Mouse (Mus musculus) brain, embryonic 18.5 days (tissue): ENCODE results near the gene Cerk.
"Not testable (repeated sequence)": the region's sequence is repeated elsewhere in the genome, so short reads cannot be mapped to it uniquely, and the experiment has no call there.

Source experiments
- DNase-seq: peaks from one replicate; pipeline ENCODE4 v3.0.0-alpha.2; 2012; ENCODE audit warnings: low read depth, low spot score

The Cerk gene

GRCm38 (mm10) chr15:86206385-86206784, 20.4 kb upstream of the Cerk start:
- DNase-seq, result no peak

GRCm38 (mm10) chr15:86205300-86205699, 19.4 kb upstream of the Cerk start:
- no peak for DNase-seq

GRCm38 (mm10) chr15:86203942-86204561, 18.1 kb upstream of the Cerk start:
- DNase-seq, result no peak

- no peak for DNase-seq
Measured at GRCm38 (mm10) chr15:86203292-86203793, 17.4 kb upstream of the Cerk start.

DNA sequence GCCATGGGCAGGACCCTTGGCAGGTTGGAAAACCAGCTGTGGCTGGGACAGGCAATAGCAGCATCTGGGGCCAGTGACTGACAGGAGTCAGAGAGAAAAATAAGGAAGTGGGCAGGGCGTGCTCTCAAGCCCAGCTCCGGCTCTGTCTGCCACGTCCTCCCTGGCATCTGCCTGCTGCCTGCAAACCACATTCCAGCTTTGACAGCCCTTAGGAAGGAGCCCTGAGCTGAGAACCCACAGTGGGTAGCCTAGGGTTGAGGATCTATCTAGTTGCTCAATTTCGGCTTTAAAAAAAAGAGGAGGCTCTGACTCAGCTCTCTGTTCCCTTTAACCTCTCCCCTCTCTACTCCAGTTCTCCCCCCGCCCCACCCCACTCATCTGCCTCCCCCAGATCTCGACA, 16.7 kb upstream of the Cerk start:
- no peak for DNase-seq

DNA sequence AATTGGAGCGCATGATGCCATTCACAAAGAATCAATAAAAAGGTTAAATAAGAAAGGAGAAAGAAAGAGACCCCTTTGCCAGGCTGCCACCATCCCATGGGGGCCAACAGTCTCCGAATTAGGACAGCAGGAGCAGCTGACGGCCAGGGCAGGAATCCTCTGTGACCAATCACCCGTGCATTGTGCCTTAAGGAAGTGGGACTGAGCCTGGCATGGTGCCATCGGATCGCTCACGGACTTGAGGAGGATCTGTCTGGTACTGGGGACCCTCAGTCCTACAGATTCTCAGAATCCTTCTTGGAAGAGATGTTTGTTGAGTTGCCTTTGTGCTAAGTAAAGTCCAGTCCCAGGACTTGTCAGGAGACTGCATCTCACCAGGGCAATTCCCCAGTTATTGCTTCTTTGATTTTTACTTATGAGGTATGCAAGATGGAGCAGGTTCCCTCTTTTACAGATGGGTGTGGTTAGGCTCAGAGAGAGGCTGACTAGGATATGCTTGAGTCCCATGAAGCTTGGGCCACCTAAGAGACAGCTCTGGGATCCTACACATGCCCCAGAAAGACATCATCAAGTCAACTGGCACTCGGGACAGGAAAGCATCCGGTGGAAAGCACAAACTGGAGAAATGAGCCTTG, 15.9 kb upstream of the Cerk start:
- DNase-seq, result no peak

GRCm38 (mm10) chr15:86201095-86201494, 15.2 kb upstream of the Cerk start:
- no peak for DNase-seq

- no peak for DNase-seq
Measured at GRCm38 (mm10) chr15:86200169-86200568, 14.2 kb upstream of the Cerk start.

GRCm38 (mm10) chr15:86199482-86199881, 13.5 kb upstream of the Cerk start:
- no peak for DNase-seq

GRCm38 (mm10) chr15:86199052-86199451, 13.1 kb upstream of the Cerk start:
- DNase-seq, result no peak

DNA sequence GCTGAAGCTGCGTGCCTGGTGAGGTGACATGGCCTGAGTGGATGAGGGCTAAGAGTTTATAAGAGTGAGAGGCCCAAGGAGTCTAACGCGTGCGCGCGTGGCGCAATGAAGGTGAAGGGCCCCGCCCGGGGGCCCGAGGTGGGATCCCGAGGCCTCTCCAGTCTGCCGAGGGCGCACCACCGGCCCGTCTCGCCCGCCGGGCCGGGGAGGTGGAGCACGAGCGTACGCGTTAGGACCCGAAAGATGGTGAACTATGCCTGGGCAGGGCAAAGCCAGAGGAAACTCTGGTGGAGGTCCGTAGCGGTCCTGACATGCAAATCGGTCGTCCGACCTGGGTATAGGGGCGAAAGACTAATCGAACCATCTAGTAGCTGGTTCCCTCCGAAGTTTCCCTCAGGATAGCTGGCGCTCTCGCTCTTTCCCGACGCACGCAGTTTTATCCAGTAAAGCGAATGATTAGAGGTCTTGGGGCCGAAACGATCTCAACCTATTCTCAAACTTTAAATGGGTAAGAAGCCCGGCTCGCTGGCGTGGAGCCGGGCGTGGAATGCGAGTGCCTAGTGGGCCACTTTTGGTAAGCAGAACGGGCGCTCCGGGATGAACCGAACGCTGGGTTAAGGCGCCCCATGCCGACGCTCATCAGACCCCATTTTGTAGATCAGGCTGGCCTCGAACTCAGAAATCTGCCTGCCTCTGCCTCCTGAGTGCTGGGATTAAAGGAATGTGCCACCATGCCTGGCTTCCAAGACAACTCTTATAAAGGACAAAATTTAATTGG, 8.9 kb upstream of the Cerk start:
- DNase-seq, result not testable (repeated sequence)

DNA sequence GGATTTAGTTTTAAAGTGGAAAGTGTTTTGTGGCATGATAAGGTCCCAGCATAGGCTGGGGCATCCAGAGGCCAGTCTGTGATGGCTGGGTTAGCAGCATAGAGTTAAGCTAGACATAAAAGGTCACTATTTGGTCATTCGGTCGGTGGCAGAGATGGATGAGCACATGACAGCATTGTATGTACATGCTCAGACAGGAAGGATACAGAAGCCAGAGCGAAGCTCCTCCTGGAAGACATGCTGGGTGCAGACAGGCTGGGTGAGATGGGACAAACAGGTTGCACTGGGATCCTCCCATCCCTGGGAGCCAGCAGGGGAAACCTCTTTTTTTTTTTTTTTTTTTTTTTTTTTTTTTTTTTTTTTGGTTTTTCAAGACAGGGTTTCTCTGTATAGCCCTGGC, 6.0 kb upstream of the Cerk start:
- no peak for DNase-seq

GRCm38 (mm10) chr15:86191505-86191904, 5.6 kb upstream of the Cerk start:
- no peak for DNase-seq

GRCm38 (mm10) chr15:86190387-86190786, 4.4 kb upstream of the Cerk start:
- no peak for DNase-seq

DNA sequence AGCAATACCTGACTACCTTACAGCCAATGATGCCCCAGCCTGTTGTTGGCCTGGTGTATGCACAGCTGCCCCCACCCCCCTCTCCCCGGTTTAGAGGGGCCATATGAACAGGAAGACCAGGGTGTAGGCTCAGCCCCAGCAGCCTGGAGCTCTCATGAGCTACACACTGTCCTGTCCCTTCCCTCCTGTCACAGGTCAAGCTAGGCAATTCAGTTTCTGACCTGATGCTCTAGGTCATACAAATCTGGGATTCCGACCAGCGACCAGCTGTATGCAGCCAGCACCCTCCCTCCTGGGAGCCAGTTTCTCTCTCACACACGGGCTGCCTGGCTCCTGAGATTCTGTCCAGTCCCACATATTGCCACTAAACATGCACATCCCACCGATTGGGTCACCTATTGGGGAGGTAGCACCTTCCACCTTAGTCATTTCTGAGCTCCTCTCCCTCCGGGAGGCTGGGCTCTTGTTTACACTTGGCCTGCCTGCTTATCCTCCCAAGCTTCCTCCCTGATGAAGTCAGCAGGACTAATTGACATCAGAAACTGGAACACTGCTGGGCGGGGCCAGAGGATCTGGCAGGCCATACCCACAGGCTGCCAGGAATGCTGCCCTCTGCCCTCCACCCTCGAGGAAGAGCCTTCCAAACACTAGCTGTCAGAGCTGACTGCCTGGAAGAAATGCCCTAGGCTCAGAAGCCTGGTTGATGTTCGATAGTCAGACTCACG, 3.0 kb upstream of the Cerk start:
- DNase-seq, result no peak

DNA sequence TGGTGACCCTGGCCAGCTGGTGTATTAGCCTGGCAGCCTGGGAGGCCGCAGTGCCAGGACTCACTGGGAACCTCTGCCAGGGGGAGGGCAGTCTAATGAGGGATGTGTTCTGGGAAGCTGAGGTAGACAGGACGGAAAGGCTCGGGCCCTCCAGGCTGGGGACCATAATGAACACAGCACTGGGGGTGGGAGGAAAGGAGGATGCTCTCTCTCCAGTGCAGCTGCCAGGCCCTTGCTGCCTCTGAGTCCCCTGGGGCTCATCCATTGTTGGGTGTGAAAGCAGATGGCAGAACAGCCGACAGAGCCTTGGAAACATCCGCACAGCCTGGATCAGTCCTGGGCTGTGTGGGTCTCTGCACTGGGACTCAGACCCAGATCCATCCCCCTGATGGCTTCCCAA, 2.2 kb upstream of the Cerk start:
- DNase-seq, result no peak

GRCm38 (mm10) chr15:86186686-86187085, 745 bp upstream of the Cerk start:
- no peak for DNase-seq

GRCm38 (mm10) chr15:86184851-86185688, 871 bp downstream of the Cerk start:
- no peak for DNase-seq

GRCm38 (mm10) chr15:86184071-86184470, 1.9 kb downstream of the Cerk start:
- no peak for DNase-seq

DNA sequence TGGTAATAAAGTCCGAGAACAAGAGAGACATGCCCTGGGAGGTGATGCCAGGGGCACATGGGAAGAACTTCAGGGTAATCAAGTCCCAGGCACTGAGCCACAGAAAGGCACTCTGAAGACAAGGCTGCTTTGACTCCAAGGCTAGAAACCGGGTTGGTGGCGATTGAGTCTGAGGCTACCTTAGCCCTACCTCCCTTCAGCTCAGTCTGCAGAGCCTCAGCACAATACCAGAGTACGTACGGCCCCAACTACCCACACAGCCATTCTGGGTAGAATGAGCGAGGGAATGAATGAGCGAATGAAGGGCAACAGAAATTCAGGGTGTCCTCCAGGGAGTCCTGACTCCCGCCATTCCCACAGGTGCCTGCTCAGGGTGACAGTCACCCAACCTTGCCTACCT, 2.5 kb downstream of the Cerk start:
- DNase-seq, result no peak

DNA sequence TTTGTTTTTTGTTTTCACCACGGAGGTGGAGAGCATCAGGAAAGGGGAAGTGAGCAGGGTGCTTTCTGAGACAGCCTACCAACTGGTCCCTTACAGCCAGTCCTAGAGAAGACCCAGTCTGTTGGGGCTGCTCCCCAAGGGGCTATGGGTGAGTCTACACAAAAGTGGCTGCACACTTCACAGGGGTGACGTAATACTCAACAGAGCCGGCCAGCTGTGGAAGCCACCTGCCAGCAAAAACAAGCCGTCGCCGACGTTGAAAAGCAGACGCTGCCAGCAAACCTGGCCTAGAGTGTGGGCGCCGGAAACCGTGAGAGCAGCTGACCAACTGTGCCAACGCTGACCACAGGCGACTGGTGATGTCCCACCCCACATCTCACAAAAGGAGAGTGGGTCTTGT, 3.3 kb downstream of the Cerk start:
- DNase-seq, result no peak
